Mouse (Mus musculus) spleen, adult 12 weeks (tissue): ENCODE measurements around the gene Specc1.
A peak's percentile ranks its signal among the peaks of the same experiment; 100 is the strongest.

Experiments
- DNase-seq: peaks from one replicate; pipeline ENCODE4 v3.0.0; 2022; ENCODE audit warnings: low spot score

Gene Specc1

GRCm38 (mm10) chr11:61968875-61969274, 12.3 kb downstream of the Specc1 start:
- no peak for DNase-seq

GRCm38 (mm10) chr11:61970901-61971300, 14.3 kb downstream of the Specc1 start:
- DNase-seq, result no peak

GRCm38 (mm10) chr11:61971441-61972221, 15.1 kb downstream of the Specc1 start:
- no peak for DNase-seq

- DNase-seq, result no peak
Measured at GRCm38 (mm10) chr11:61974106-61974707, 17.6 kb downstream of the Specc1 start.

GRCm38 (mm10) chr11:61975783-61976182, 19.2 kb downstream of the Specc1 start:
- peak; percentile 47 for DNase-seq

GRCm38 (mm10) chr11:61981285-61981684, 24.7 kb downstream of the Specc1 start:
- DNase-seq, result no peak

- DNase-seq, result no peak
Measured at GRCm38 (mm10) chr11:61982828-61983227, 26.3 kb downstream of the Specc1 start.

- no peak for DNase-seq
Measured at GRCm38 (mm10) chr11:61986939-61987338, 30.4 kb downstream of the Specc1 start.

GRCm38 (mm10) chr11:61989647-61990046, 33.1 kb downstream of the Specc1 start:
- no peak for DNase-seq

- DNase-seq, result no peak
Measured at GRCm38 (mm10) chr11:61991576-61991975, 35.0 kb downstream of the Specc1 start.

- DNase-seq, result no peak
Measured at GRCm38 (mm10) chr11:61992671-61993285, 36.2 kb downstream of the Specc1 start.

GRCm38 (mm10) chr11:61999501-61999900, 42.9 kb downstream of the Specc1 start:
- no peak for DNase-seq

GRCm38 (mm10) chr11:62000099-62000498, 43.5 kb downstream of the Specc1 start:
- no peak for DNase-seq

GRCm38 (mm10) chr11:62001977-62002376, 45.4 kb downstream of the Specc1 start:
- DNase-seq, result peak; percentile 38

GRCm38 (mm10) chr11:62004881-62005240, 48.3 kb downstream of the Specc1 start:
- DNase-seq, result no peak

GRCm38 (mm10) chr11:62005241-62005910, 48.8 kb downstream of the Specc1 start:
- no peak for DNase-seq

- DNase-seq, result no peak
Measured at GRCm38 (mm10) chr11:62005911-62006260, 49.3 kb downstream of the Specc1 start.

GRCm38 (mm10) chr11:62006680-62007079, 50.1 kb downstream of the Specc1 start:
- DNase-seq, result no peak

GRCm38 (mm10) chr11:62007984-62008383, 51.4 kb downstream of the Specc1 start:
- no peak for DNase-seq

- no peak for DNase-seq
Measured at GRCm38 (mm10) chr11:62010625-62011231, 54.2 kb downstream of the Specc1 start.

- no peak for DNase-seq
Measured at GRCm38 (mm10) chr11:62012039-62012438, 55.5 kb downstream of the Specc1 start.

GRCm38 (mm10) chr11:62013449-62013848, 56.9 kb downstream of the Specc1 start:
- DNase-seq, result no peak
